Mouse (Mus musculus) heart, adult 9 months (tissue): ENCODE results near the gene Flywch1.
"Not testable (repeated sequence)": the region's sequence is repeated elsewhere in the genome, so short reads cannot be mapped to it uniquely, and the experiment has no call there.

Experiments used
- DNase-seq, 2 experiments: peaks; one replicate each; pipeline ENCODE4 v3.0.0; 2022; ENCODE audit warnings: low spot score in 2 of 2

Gene Flywch1

GRCm38 (mm10) chr17:23778447-23778846 lies 7.0 kb upstream of the Flywch1 start:
- no peak for DNase-seq

GRCm38 (mm10) chr17:23777141-23777540 lies 5.7 kb upstream of the Flywch1 start:
- no peak for DNase-seq

GRCm38 (mm10) chr17:23776216-23776615 lies 4.8 kb upstream of the Flywch1 start:
- DNase-seq = no peak

DNA sequence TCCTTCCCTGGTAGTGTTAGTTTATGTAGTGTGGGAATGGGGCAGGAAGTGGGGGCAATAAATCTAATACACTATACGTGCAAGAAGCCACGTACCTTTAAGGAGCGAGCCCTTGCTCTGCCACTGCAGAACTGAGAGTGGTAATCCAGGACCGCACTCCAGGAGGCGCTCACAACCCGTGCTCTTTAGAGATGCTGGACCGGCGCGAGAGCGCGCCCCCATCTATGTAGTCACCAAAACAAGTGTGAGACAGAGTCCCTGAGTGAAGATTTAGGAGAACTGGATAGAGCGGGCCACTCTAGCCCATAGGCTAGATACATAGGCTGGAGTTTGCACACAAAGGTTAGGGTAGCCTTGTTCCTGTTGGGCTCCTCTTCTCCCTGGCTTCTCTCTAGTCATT lies 2.7 kb upstream of the Flywch1 start:
- peak; percentile 59 to 79 for DNase-seq

GRCm38 (mm10) chr17:23773676-23774075 lies 2.3 kb upstream of the Flywch1 start:
- no peak for DNase-seq

DNA sequence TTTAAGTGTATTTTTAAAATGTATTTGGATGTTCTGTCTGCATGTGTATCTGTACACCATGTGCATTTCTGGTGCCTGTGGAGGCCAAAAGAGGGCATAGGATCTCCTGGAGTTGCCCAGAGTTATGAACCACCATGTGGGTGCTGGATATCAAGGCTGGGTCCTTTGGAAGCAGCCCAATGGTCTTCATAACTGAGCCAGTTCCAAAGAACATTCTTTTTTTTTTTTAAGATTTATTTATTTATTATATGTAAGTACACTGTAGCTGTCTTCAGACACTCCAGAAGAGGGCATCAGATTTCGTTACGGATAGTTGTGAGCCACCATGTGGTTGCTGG lies 786 bp upstream of the Flywch1 start:
- not testable (repeated sequence) for DNase-seq

- DNase-seq = no peak
These were observed 512 bp downstream of the Flywch1 start for GRCm38 (mm10) chr17:23770896-23771283.

GRCm38 (mm10) chr17:23770493-23770892 lies 909 bp downstream of the Flywch1 start:
- DNase-seq = no peak

DNA sequence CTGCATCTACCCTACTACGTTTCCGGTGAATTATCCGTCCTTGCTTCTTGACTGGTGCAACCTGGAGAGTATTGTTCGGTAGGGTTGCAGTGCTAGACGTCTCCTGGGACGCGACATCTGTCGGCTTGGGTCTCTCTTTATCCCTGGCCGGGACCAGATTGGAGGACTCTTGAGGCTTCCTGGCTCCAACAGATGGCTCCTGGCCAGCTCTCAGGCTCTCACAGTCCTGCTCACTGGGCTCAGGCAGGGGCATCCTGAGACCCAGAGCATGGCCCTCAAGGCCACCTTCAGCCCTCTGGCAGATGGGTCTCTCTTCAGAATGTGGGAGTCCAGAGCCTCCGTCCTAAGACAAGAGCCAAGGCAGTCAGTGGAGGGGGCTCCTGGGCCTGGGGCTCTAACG lies 8.4 kb downstream of the Flywch1 start:
- no peak for DNase-seq

GRCm38 (mm10) chr17:23761155-23761554 lies 10.2 kb downstream of the Flywch1 start:
- DNase-seq = no peak

- no peak for DNase-seq
These were observed 11.2 kb downstream of the Flywch1 start for GRCm38 (mm10) chr17:23760231-23760630.

DNA sequence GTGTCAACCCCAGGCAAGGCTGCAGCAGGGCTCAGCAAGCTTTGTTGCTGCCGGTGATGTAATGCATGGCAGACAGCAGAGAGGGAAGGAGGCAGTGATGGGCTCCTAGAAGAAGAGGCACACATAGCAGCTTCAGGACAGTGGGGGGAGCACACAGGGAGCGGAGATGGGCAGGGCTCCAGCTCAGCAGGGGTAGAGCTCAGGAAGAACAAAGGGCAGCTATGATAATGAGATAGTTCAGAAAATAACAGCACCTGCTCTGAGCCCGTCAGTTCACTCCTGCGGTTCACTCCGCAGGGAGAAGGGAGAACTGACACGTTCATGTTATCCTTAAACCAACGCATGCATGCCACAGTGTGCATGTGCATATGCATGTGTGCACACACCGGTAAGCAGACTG lies 12.6 kb downstream of the Flywch1 start:
- no peak for DNase-seq

GRCm38 (mm10) chr17:23757581-23757980 lies 13.8 kb downstream of the Flywch1 start:
- DNase-seq = no peak

- DNase-seq = peak in 1 of 2 experiments; percentile 54
These were observed 15.7 kb downstream of the Flywch1 start for GRCm38 (mm10) chr17:23755689-23756088.

GRCm38 (mm10) chr17:23749400-23750191 lies 21.8 kb downstream of the Flywch1 start:
- DNase-seq = no peak

DNA sequence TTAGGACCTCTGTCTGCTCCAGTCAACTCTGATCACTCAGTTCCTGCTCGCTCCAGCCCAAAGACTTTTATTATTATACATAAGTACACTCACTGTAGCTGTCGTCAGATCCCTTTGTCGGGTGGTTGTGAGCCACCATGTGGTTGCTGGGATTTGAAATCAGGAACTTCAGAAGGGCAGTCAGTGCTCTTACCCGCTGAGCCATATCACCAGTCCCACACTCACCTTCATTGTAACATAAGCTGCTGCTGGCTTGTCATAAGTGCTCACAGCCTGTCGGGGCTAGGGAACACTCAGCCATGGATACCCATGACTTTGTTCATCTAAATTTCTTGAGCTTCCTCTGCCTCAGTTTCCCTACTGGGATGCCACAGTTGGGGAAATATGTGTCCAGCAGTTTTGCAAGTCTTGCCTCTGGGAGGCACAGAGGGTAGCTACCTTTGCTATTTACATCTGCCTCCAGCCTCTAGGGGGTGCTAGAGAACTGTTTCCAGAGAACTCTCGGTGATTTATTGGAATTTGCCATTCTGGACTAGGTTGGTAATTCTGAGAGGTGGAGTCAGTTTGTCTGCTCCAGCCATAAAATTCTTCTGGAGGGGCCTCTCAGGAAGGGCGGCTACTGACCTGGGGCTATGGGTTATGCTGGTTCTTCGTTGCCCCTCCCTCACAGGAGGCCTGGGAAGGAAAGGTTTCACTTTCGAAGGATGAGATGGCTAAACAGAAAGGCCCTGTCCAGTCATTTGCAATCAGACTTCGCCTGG lies 22.6 kb downstream of the Flywch1 start:
- peak; percentile 86 to 87 for DNase-seq

- DNase-seq = no peak
These were observed 23.4 kb downstream of the Flywch1 start for GRCm38 (mm10) chr17:23748026-23748425.

- DNase-seq = no peak
These were observed 23.9 kb downstream of the Flywch1 start for GRCm38 (mm10) chr17:23747471-23747870.

DNA sequence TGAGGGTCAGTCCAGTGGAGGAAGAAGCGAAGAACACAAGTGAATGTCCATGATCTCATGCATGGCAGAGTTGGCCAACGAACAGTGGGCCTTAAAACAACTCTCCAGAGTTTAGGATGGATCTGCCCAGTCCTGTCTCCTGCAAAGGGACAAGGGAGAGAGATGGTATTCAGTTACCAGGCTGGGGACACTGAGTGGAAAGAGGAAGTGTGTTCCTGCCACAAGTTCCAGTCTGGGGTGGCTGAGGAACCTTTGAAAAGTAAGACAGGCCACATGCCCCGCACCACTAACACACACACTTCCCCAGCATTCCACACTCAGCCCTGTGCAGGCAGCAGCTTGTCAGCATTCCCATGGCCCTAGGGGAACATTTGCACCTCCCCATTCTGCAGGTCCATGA lies 24.6 kb downstream of the Flywch1 start:
- DNase-seq = no peak

DNA sequence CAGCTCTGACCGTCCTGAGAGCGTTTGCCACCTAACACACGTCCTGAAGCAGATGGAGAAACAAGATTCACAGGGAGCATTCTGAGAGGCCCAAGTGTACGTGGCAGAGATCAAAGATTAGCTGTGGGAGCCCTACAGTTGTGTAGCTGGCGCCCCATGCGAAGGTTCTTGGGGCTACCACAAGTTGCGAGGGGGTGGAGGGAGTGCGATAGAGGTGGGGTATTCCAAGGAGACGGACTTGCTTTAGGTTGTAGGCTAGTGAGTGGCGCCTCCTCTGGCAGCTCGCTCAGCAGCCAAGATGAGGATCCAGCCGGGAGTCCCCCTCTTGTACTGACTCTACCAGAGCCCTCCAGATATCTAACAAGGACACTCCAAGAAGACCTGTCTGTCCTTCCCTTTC lies 25.1 kb downstream of the Flywch1 start:
- DNase-seq = no peak

- DNase-seq = no peak
These were observed 25.8 kb downstream of the Flywch1 start, which contains the start of gene Kremen2 for GRCm38 (mm10) chr17:23745301-23746251. Gene Kremen2 (minus strand): TSS chr17:23745833.

- DNase-seq = no peak
These were observed 26.8 kb downstream of the Flywch1 start for GRCm38 (mm10) chr17:23744651-23745050.
